Mouse (Mus musculus) embryo, embryonic 11.5 days (tissue): ENCODE measurements around the gene Tomm40l.

Source experiments
- DNase-seq: peaks from one replicate; pipeline ENCODE4 v3.0.0-alpha.2; 2012; ENCODE audit warnings: low read depth, low spot score

Tomm40l gene

GRCm38 (mm10) chr1:171229750-171230149, 7.4 kb upstream of the Tomm40l start:
- DNase-seq = no peak

- no peak for DNase-seq
Observed at GRCm38 (mm10) chr1:171227879-171228278, 5.6 kb upstream of the Tomm40l start.

- DNase-seq = no peak
Observed at GRCm38 (mm10) chr1:171226780-171227179, 4.5 kb upstream of the Tomm40l start.

GRCm38 (mm10) chr1:171224857-171225256, 2.5 kb upstream of the Tomm40l start, which contains the start of gene Apoa2:
TSS of gene Apoa2 (plus strand) at chr1:171225054.
- DNase-seq = no peak

DNA sequence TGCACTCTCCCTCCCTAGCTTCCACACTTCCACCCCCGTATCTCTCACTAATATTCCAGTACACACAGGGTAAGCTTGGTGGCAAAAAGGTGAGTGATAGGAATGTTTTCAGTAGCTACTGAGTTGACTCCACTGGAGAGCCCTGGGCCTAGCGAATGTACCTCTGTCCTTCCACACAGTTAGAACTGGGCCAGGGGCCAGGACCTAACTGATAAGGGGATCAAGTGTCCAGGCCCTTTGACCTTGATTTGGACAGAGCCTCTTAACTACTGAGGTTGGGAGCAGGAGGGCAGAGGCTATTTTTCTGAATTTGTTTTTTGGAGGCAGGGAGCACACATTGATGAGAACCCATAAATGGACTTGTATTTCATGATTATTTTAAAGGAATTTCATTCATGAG, 1.5 kb upstream of the Tomm40l start:
- DNase-seq = no peak

- DNase-seq = no peak
Observed at GRCm38 (mm10) chr1:171223168-171223567, 854 bp upstream of the Tomm40l start.

DNA sequence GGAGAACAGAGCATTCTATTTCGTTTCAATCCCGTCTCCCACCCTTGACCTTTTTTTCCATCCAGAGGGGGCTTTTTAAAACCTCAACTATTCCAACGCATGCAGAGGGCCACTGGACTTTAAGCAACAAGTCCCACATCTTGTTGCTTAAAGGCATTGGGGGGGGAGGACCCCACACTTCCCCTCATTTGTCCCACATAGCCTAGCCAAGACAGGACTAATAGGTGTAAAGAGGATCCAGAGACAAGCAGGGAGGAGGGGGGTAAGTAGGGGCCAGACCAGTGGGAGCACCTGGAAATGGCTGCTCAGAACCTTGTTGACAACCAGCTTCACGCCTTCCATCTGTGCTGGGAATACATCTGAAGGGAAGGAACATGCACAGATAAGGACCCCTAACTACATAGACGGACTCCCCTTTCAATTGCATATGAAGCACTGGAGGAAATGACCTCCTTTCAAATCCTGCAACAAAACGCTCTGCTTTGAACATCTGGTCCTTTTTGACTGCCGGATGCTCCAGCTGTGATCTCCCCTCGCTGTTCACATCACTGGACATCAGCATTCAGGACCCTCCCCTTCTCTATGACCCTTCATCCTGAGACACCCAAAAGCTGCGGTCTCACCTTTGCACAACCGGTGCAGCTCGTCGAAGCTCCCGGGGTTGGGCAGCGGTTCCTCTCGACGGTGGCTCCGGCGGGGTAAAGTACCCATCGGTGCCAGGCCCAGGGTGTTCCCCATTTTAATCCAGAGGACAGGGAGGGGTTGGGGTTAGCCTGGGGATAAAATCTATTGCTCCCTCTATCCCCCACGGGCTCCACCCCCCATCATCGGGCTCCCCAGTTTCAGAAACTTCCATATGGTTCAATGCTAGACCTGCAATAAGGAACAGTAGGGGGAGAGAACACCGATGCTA, 777 bp downstream of the Tomm40l start:
- DNase-seq = no peak

DNA sequence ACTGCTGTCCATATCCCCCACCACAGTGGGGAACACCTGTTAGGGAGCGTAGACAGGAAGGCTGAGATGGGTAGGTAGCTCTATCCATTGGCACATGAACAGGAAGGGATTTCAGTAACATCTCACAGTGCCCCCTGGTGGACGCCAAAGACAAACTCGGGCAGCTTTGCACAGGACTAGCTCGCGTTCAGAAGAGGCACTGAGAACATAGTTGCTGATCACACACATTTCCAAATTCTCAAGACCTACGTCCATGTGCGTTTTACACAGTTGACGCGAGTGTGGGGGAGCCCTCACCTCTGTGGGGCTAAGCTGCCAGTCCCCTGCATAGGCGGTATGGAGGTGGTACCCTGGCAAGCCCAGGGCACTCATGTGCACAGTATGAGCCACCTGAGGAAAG, 1.4 kb downstream of the Tomm40l start:
- peak; percentile 76 for DNase-seq

DNA sequence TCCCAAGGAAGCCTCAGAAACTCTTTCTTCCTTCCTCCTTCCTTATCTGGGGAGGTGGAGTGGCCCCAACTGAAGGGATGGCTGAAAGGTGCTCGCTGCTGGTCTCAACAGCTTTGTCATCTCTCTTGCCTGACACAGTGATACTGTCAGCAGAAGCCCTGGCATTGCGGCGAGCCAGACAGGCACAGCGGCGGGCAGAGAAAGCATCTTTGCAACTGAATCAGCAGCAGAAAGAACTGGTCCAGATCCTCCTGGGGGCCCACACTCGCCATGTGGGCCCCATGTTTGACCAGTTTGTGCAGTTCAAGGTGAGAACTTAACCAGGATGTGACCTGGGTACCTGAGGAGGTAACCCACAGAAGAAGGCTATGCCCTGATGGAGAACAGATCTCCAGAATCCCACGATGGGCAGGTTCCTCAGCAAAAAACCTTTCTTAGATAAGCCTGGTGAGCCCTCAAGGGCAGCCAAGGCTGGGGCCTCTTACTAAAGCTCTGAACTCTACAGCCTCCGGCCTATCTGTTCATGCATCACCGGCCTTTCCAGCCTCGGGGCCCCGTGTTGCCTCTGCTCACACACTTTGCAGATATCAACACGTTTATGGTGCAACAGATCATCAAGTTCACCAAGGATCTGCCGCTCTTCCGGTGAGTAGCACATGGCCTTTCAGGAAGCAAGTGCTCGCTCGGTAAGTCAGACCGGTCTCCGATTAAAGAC, 5.9 kb downstream of the Tomm40l start:
- DNase-seq = no peak

DNA sequence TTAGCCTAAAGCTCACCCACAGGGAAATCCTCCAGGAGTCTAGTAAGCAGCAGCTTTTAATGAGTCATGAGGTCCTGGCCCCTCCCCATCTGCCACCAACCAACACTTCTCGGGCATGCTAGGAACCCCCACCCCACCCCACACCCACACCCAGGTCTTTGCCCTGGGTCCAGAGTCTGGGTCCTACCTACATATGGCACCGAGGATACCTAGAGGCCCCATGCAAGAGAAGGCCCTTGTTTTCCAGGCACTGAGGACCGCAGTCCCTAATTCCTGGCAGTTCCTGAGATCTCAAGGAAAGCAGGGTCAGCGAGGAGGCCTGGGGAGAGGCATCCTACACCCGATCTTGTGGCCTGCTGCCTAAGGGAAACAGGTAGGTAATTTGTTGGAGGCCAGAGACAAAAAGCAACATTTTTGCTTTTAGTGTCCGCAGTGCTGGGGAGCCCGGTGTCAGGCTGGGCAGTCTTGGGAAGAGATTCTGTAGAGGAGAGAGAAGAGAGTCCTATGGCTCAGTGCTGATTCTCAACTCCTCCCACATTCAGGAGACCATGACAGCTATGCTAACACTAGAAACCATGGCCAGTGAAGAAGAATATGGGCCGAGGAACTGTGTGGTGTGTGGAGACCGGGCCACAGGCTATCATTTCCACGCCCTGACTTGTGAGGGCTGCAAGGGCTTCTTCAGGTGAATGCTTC, 8.4 kb downstream of the Tomm40l start, which contains the start of gene Nr1i3:
Gene Nr1i3 (plus strand): TSS at position 170 of the 696 bp plus-strand sequence.
- DNase-seq = no peak

DNA sequence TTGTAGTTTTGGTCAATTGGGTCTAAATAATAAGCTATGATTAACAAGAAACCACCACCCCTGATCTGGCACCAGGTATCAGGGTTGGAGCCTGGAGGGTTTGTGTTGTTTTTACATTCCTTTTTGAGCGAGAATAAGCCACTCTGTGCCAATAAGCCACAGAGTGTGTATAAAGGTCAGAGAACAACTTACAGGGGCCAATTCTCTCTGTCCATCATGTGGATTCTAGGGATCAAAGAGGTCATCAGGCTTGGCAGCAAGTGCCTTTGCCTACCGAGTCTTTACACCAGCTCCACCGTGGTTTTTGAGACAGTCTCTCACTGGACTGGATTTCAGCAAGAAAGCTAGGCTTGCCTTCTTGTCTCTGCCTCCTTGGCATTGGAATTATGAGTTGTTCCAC, 9.5 kb downstream of the Tomm40l start:
- no peak for DNase-seq

DNA sequence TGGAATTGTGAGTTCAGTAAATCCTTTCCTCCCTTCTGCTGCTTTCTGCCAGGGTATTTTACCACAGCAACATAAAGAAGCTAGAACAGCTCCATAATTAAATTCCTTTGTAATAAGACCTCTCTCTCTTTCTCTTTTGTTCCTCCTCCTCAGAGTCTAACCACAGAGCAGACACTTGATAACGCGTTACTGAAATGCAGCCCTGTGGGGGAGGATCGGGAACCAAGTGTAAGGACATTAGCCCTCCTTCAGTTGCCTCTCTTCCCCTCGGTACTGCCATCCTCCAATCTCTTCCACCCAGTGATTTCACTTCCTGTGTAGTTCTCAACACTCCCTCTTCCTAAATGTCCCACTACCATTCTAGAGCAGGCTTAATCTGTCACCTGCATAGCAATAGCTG, 12.9 kb downstream of the Tomm40l start:
- DNase-seq = no peak

GRCm38 (mm10) chr1:171205704-171206493, 16.4 kb downstream of the Tomm40l start:
- no peak for DNase-seq

DNA sequence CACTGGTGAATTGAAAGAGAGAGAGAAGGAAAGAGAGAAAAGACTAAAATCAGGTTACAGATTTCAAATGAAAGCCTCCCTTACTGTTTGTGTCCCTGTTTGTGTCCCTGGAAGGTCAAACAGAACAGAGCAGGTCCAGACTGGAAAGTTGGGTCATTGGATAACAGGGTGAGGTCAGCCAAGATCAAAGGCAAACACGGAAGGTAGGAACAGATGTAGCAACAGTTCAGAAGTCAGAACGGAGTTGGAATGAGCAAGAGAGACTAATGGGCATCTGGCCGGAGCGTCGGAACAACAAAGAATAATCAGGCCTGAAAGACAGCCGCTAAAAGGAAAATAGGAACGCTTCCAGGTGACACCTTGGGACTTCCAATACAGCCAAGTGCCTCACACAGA, 18.1 kb downstream of the Tomm40l start:
- no peak for DNase-seq

GRCm38 (mm10) chr1:171203471-171204248, 18.7 kb downstream of the Tomm40l start:
- DNase-seq = no peak

DNA sequence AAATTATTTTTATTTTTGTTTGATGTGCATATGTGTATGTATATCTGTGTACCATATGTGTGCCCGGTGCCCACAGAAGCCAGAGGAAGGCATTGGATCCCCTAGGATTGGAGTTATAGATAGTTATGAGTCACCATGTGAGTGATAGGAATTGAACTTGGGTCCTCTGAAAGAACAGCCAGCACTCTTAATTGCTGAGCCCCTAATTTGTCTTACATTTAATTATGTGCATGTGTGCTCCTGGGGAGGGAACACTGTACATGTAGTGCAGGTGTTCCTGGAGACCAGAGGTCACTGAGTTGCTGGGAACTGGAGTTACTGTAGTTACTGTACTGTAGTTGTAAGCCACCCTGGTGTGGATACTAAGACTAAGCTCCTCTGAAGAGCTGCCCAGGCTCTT, 21.5 kb downstream of the Tomm40l start:
- no peak for DNase-seq

DNA sequence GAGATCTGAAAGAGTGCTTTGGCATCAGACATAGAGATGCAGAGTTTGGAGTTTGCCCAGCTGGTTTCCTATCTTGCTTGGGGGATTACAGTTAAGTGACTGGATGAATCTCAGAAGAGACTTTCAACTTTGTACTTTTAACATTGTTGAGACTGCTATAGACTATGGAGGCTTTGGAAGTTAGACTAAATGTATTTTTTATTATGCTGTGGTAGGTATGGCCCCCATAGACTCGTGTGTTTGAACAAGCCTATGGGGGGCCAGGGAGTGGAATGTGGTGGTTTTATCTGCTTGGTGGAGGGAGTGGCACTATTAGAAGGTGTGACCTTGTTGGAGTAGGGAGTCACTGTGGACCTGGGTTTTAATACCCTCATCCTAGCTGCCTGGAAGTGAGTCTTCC, 22.8 kb downstream of the Tomm40l start:
- no peak for DNase-seq

- DNase-seq = no peak
Observed at GRCm38 (mm10) chr1:171195887-171196397, 26.4 kb downstream of the Tomm40l start, which contains the start of gene Pcp4l1. TSS of gene Pcp4l1 (minus strand) at chr1:171196268.

DNA sequence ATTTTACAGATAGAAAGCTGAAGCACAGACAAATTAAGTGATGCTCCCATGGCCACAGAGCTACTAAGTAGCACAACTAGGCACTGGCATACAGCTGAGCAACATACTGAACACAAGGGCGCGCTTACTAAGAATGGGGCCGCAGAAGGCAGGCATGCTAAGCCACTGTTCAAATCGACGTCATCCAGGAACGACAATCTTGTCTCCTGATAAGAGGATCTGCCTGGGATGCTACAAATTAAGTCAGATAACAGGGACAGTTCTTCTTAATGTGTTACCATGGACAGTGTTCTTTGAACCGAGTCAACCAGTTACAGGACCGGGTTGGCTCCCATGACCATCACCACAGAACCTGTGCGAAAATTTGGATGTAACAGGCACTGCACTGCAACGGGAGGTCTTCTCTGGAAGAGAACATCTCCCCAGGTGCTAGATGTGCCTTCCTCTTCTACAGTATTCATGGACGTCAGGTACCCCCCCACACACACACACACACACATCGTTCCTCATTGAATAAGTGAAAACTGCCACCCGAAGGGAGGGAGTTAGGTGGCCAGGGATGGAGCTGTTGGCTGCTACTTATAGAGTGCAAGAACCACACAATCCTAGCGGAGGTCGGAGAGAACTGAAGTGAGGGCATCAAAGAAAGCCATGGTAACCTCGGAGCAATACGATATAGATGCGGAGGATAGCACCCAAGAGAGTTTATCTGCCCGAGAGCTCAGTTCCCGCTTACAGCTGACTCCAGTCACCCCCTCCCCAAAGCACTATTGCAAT, 27.1 kb downstream of the Tomm40l start:
- no peak for DNase-seq
